Mouse (Mus musculus): ENCODE measurements around the gene Camsap1. TPM values are rescaled to one million over a fixed set of nuclear protein-coding genes. Genes with fewer than 3 reads are reported as not detected.

The Camsap1 gene
- 7.3 and 7.6 TPM in 2 replicates for polyA plus RNA-seq (2015; fragmentation: Nextera tagmentation; extraction: Ambion mirVana)

DNA sequence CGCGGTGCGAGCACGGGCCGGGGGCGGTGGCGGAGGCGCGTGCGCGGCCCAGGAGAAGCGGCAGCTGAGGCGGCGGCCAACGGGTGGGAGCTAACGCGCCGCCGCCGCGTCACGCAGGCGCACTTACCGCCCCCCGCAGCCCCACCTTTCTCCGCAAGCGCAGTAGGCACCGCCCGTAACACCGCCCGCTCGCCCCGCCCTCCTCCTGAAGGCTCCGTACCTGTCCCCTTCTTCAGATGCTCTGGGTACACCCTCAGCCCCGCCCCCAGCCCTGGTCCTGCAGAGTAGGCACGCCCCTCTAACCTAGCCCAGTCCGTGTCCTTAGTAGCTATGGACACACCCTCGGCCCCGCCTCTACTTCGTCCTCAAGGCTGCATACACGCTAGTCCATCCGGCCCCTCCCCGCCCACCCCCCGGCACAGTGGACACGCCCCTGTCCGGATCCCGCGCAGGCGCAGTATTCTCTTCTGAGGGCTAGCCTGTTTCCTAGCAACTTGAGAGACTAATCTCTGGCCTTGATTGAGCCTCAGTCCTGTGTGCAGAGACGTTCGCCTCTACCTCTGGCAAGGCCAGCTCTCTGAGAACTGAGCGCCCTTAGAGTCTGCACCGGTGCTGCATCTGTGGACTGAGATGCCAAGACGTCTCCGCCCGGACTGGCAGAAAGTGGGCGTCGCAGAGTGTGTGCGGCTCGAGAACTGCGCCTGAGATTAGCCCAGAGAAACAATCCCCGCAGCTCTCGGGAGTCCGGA is at the start of gene Camsap1:
Camsap1 (minus strand) TSS at position 124 of the 749 bp plus-strand sequence.
- Histone ChIP-seq H3K9ac (ENCODE audit: low read length) (peak within 1 kb of the TSS; percentile 95), H3K36me3 (ENCODE audit: control insufficient read depth, insufficient read depth, low read length) (no peaks in the 10 kb centered on the region), H3K4me2 (ENCODE audit: low read depth, low read length) (peak within 1 kb of the TSS; percentile 93), H3K4me1 (ENCODE audit: control insufficient read depth, insufficient read depth, low read length) (peaks cover 26% of the 10 kb centered on the region), H3K4me3 (replicated peaks; ENCODE audit: low read length) (peak within 1 kb of the TSS; percentile 94), H3K27me3 (ENCODE audit: control insufficient read depth, insufficient read depth, low read length) (no peaks in the 10 kb centered on the region), H3K27ac (ENCODE audit: low read length) (peak within 1 kb of the TSS; percentile 71), H3K9me3 (replicated peaks; ENCODE audit: control insufficient read depth, low read length) (no peaks in the 10 kb centered on the region)
- ATAC-seq (ENCODE audit: insufficient read depth, low FRiP score), result peak; percentile 100
- WGBS, result under 1% methylated on average over 57 of the region's 64 CpGs

DNA sequence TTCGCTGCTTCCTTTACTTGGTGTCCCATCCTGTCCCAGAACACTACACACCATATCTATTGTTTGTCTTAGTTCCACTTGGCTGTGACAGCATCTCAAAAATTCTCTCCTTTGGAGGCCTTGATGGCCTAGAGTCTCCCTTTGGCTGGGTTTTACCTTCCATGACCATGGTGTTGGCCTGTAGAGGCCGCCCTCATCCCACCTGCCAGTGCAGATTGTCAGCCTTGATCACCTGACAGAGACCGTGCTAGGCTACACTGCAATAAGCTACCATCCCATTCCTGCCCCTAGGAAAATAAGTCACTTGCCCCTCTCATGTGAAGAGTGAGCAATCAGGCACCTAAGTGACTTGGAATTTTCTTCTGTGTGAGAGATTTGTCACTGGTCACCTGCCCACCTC is 47.2 kb upstream of the Camsap1 start:
- peak; percentile 68; the same call in 1 of the 2 replicates for ATAC-seq (ENCODE audit: insufficient read depth, low FRiP score)
- WGBS, result 45% methylated on average over 3 of the region's 3 CpGs
- H3K27ac ChIP-seq (ENCODE audit: low read length), result no peak overlapping the region
- no peak overlapping the region for H3K4me3 ChIP-seq (replicated peaks; ENCODE audit: low read length)
- H3K9ac ChIP-seq (ENCODE audit: low read length), result no peak overlapping the region
- H3K36me3 ChIP-seq (ENCODE audit: control insufficient read depth, insufficient read depth, low read length), result no peaks in the 10 kb centered on the region
- no peaks in the 10 kb centered on the region for H3K27me3 ChIP-seq (ENCODE audit: control insufficient read depth, insufficient read depth, low read length)
- no peaks in the 10 kb centered on the region for H3K4me1 ChIP-seq (ENCODE audit: control insufficient read depth, insufficient read depth, low read length)
- H3K4me2 ChIP-seq (ENCODE audit: low read depth, low read length), result no peak overlapping the region
- no peaks in the 10 kb centered on the region for H3K9me3 ChIP-seq (replicated peaks; ENCODE audit: control insufficient read depth, low read length)

DNA sequence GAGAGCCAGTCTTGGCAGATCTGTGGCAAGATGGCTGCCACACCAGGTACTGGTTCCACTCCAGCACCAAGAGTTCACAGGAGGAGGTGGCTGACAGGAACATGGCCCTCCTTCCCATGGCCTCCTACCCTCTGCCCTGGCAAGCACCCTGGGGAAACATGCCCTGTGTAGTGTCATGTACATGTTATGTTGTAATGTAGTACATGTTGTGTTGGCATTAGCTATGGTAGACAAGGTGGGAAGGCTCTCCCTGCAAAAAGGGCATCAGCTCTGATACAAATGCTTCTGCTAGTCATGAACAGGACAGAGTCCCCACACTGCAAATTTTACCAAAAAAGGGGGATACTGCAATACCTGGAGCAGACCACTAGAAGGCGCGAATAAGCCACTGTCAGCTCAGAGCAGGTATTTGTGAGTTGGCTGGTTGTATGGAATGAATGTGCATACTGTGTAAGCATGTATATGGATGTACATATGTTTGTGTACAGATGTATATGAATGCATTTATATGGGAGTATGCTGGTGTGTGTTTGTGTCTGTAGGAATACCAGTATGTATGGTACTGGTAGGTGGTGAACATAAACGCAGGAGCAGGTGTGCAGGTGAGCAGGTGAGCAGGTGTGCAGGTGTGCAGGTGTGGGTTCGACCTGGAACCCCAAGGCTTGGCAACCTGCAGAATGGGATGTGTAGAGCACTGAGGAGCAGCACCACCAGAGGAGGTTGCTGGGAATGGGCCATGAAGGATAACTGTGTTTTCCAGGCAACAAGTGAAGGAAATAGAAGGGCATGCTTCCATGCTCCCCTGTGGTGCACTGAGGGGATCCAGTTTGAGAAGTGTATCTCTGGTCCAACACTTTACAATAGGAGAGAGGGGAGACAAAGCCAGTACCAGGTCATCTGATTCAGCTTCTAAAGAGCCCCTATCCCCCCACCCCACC is 41.3 kb upstream of the Camsap1 start:
- 27% methylated on average over 4 of the region's 4 CpGs for WGBS
- ATAC-seq (ENCODE audit: insufficient read depth, low FRiP score), result no peak
- no peaks in the 10 kb centered on the region for H3K27me3 ChIP-seq (ENCODE audit: control insufficient read depth, insufficient read depth, low read length)
- H3K9me3 ChIP-seq (replicated peaks; ENCODE audit: control insufficient read depth, low read length), result no peaks in the 10 kb centered on the region
- H3K9ac ChIP-seq (ENCODE audit: low read length), result no peak overlapping the region
- H3K4me3 ChIP-seq (replicated peaks; ENCODE audit: low read length), result no peak overlapping the region
- no peaks in the 10 kb centered on the region for H3K36me3 ChIP-seq (ENCODE audit: control insufficient read depth, insufficient read depth, low read length)
- no peak overlapping the region for H3K4me2 ChIP-seq (ENCODE audit: low read depth, low read length)
- H3K4me1 ChIP-seq (ENCODE audit: control insufficient read depth, insufficient read depth, low read length), result peaks cover 9% of the 10 kb centered on the region
- H3K27ac ChIP-seq (ENCODE audit: low read length), result no peak overlapping the region

DNA sequence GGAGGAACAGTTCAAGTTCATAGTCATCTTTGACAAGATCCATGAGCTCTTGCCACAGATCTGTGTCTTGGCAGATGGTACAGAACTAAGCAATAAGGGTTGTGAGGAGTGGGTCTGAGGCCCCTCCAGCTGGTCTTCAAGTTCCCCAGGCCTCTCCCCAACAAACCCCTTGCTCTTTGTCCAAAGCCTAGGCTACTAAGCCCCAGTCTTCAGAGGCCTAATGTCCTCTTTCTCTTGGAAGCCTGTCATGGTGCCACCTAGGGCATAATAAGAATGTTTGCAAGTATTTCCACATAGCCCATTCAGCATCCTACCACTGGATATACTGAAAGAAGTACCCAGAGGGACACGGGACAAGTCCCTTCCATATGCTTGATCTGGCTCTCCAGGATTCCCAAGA is 39.5 kb upstream of the Camsap1 start:
- no peak for ATAC-seq (ENCODE audit: insufficient read depth, low FRiP score)
- no peaks in the 10 kb centered on the region for H3K36me3 ChIP-seq (ENCODE audit: control insufficient read depth, insufficient read depth, low read length)
- no peaks in the 10 kb centered on the region for H3K27me3 ChIP-seq (ENCODE audit: control insufficient read depth, insufficient read depth, low read length)
- no peak overlapping the region for H3K9ac ChIP-seq (ENCODE audit: low read length)
- no peak overlapping the region for H3K4me2 ChIP-seq (ENCODE audit: low read depth, low read length)
- peaks cover 9% of the 10 kb centered on the region for H3K4me1 ChIP-seq (ENCODE audit: control insufficient read depth, insufficient read depth, low read length)
- no peak overlapping the region for H3K27ac ChIP-seq (ENCODE audit: low read length)
- WGBS, result 85% methylated on average over 1 of the region's 1 CpGs
- no peak overlapping the region for H3K4me3 ChIP-seq (replicated peaks; ENCODE audit: low read length)
- no peaks in the 10 kb centered on the region for H3K9me3 ChIP-seq (replicated peaks; ENCODE audit: control insufficient read depth, low read length)

DNA sequence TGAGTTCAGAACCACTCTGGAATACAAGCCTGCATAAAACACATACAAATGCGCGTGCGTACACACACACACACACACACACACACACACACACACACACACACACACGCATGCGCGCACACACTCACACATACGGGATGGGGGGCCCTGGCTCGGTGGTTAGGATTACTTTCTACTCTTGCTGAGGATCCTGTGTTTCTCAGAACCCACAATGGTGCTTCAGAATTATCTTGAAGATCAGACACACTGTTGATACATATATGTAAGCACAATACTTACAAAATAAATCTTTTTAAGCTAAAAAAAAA is 39.1 kb upstream of the Camsap1 start:
- 73% methylated on average over 8 of the region's 8 CpGs for WGBS
- Histone ChIP-seq H3K4me2 (ENCODE audit: low read depth, low read length) (peak overlapping the region; percentile 58), H3K27ac (ENCODE audit: low read length) (peak overlapping the region; percentile 37; the same call in 1 of the 2 replicates), H3K9ac (ENCODE audit: low read length) (peak overlapping the region; percentile 57; the same call in 1 of the 2 replicates), H3K36me3 (ENCODE audit: control insufficient read depth, insufficient read depth, low read length) (no peaks in the 10 kb centered on the region), H3K9me3 (replicated peaks; ENCODE audit: control insufficient read depth, low read length) (no peaks in the 10 kb centered on the region), H3K27me3 (ENCODE audit: control insufficient read depth, insufficient read depth, low read length) (no peaks in the 10 kb centered on the region), H3K4me1 (ENCODE audit: control insufficient read depth, insufficient read depth, low read length) (peaks cover 9% of the 10 kb centered on the region), H3K4me3 (replicated peaks; ENCODE audit: low read length) (no peak overlapping the region; the same call in 1 of the 2 replicates)
- ATAC-seq (ENCODE audit: insufficient read depth, low FRiP score), result no peak

DNA sequence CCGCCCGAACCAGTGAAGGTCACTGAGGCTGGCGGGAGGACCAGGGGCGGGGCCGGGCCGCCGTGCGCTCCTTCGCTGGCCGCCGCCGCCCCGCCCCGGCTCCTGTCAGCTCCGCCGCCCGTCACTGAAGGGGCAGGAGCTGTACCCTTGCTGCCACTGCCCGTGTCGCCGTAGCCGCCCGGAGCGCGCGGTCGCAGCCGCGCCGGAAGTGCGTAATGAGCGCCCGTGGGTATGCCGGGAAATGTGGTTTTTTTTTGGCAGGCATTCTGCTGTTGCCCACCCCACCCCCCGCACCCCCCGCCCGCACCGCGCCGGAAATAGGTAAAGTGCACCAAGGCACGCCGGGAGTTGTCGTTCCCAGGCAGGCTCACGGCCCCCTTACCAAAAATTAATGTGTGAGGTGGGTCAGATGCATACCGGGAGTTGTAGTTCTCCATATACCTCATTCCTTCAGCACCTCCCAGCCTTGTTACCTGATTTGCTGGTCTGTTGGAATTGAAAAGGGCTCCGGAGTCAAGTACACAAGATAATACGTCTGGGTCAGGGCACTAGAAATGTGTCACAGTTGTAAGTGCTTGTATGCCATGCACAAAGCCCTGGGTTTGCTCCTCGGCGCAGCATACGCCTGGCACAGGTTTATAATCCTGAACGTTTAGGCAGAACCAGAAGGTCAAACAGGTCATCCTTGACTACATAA is 38.6 kb upstream of the Camsap1 start, which contains the start of gene Ubac1:
Ubac1 (minus strand) TSS at position 187 of the 697 bp plus-strand sequence.
- H3K4me3 ChIP-seq (replicated peaks; ENCODE audit: low read length), result peak within 1 kb of the TSS; percentile 83
- no peaks in the 10 kb centered on the region for H3K27me3 ChIP-seq (ENCODE audit: control insufficient read depth, insufficient read depth, low read length)
- peak within 1 kb of the TSS; percentile 86 for H3K9ac ChIP-seq (ENCODE audit: low read length)
- no peaks in the 10 kb centered on the region for H3K9me3 ChIP-seq (replicated peaks; ENCODE audit: control insufficient read depth, low read length)
- H3K4me1 ChIP-seq (ENCODE audit: control insufficient read depth, insufficient read depth, low read length), result peaks cover 9% of the 10 kb centered on the region
- no peaks in the 10 kb centered on the region for H3K36me3 ChIP-seq (ENCODE audit: control insufficient read depth, insufficient read depth, low read length)
- peak within 1 kb of the TSS; percentile 91 for H3K27ac ChIP-seq (ENCODE audit: low read length)
- H3K4me2 ChIP-seq (ENCODE audit: low read depth, low read length), result peak within 1 kb of the TSS; percentile 58
- ATAC-seq (ENCODE audit: insufficient read depth, low FRiP score), result peak; percentile 94
- WGBS, result 4% methylated on average over 50 of the region's 50 CpGs

DNA sequence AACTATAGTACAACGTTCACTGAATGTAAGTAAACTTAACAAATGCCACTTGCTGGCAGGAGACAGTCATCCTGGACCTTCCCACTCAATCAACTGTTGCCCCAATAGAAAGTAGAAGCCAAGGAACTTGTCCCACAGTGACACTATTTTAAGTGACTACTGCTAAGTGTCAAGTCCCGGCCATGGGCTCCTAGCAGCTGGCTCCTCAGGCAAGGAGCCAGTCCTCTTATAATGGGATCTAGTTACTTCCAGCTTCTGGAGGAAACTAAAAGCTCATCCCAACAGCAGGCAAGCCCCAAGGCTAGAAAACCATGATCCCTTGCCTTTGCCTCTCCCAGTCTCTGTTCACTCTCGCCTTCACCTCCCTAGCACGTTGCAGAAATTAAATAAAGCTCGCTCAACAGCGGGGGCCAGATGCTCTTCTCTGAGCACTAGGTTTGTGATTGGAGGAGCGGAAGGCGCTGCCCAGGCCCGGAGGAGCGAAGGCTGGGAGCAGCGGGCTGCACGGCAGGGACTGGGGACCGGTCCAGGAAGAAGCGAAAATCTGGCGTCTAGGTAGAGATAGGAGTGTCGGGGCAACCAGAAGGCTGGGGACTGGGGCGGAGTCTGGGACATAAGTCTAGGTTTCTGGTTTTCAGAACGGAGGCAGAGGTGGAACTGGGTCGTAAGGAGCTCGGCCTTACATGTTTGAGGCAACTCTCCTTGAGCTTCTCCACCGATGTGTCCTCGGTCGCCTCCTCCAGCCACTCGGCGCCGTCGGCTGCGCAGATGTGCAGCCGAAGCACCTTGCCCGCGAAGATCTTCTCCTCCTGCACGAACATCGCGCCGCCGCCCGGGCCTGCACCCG is 37.9 kb upstream of the Camsap1 start:
- no peaks in the 10 kb centered on the region for H3K36me3 ChIP-seq (ENCODE audit: control insufficient read depth, insufficient read depth, low read length)
- peak overlapping the region; percentile 83 for H3K4me3 ChIP-seq (replicated peaks; ENCODE audit: low read length)
- ATAC-seq (ENCODE audit: insufficient read depth, low FRiP score), result peak; percentile 30; the same call in 1 of the 2 replicates
- H3K27ac ChIP-seq (ENCODE audit: low read length), result peak overlapping the region; percentile 91
- H3K27me3 ChIP-seq (ENCODE audit: control insufficient read depth, insufficient read depth, low read length), result no peaks in the 10 kb centered on the region
- H3K4me1 ChIP-seq (ENCODE audit: control insufficient read depth, insufficient read depth, low read length), result peaks cover 9% of the 10 kb centered on the region
- peak overlapping the region; percentile 86 for H3K9ac ChIP-seq (ENCODE audit: low read length)
- no peaks in the 10 kb centered on the region for H3K9me3 ChIP-seq (replicated peaks; ENCODE audit: control insufficient read depth, low read length)
- peak overlapping the region; percentile 58 for H3K4me2 ChIP-seq (ENCODE audit: low read depth, low read length)
- WGBS, result 1% methylated on average over 38 of the region's 38 CpGs

DNA sequence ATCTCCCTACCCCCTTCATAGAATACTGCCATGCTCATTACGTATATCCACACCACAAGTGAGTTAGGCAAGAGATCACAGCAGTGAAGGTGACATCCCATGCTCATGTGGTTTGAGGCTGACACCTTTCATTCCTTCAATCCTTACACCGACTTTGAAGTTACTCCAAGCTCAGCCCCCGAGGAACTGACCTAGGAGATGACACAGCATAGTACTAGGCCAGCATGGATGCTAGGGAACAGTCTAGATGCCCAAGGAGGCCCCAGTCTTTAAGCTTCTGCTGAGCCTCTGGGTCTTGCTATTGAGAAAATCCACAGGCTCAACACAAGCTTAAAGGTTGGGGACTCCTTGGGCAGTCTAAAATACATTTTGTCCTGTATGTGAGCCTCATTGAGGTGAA is 36.8 kb upstream of the Camsap1 start:
- no peaks in the 10 kb centered on the region for H3K27me3 ChIP-seq (ENCODE audit: control insufficient read depth, insufficient read depth, low read length)
- WGBS, result 71% methylated on average over 3 of the region's 3 CpGs
- no peak overlapping the region for H3K4me3 ChIP-seq (replicated peaks; ENCODE audit: low read length)
- peaks cover 9% of the 10 kb centered on the region for H3K4me1 ChIP-seq (ENCODE audit: control insufficient read depth, insufficient read depth, low read length)
- H3K4me2 ChIP-seq (ENCODE audit: low read depth, low read length), result peak overlapping the region; percentile 58
- no peak for ATAC-seq (ENCODE audit: insufficient read depth, low FRiP score)
- peak overlapping the region; percentile 41; the same call in 1 of the 2 replicates for H3K9ac ChIP-seq (ENCODE audit: low read length)
- H3K36me3 ChIP-seq (ENCODE audit: control insufficient read depth, insufficient read depth, low read length), result peaks cover 3% of the 10 kb centered on the region; the same call in 1 of the 2 replicates
- no peaks in the 10 kb centered on the region for H3K9me3 ChIP-seq (replicated peaks; ENCODE audit: control insufficient read depth, low read length)
- no peak overlapping the region for H3K27ac ChIP-seq (ENCODE audit: low read length)
